Mouse (Mus musculus): Measurements from ENCODE around the gene P4hb. TPM values are rescaled to one million over a fixed set of nuclear protein-coding genes. Genes with fewer than 3 reads are reported as not detected.

P4hb gene
- total and polyA plus RNA-seq, 3 experiments: 563 to 1,152 (median 625) TPM

DNA sequence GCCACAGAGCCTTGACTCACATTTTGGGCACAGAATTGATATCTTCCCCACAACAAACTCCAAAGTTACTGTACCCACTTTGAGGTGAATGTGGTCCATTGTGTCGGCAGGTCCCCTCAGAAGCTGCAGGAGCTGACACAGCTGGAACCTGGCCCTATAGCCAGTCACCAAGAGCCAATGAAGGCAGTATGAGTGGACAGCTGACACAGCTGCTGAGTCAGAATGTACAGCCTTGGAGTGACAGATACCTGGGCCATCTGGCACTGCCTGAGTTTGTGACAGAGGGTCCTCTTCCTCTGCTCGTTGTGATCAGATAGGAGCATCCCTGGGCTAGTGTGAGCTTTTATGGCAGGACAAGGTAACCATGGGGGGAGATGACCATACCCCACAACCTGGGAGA lies 17.8 kb downstream of the P4hb start (continued):
- TF ChIP-seq TAL1 (IDR thresholded peaks at IDR 0.05; ENCODE audit: low read length) (no peak), MAFK (IDR thresholded peaks at IDR 0.05; ENCODE audit: borderline replicate concordance, low read depth, low read length) (no peak)

DNA sequence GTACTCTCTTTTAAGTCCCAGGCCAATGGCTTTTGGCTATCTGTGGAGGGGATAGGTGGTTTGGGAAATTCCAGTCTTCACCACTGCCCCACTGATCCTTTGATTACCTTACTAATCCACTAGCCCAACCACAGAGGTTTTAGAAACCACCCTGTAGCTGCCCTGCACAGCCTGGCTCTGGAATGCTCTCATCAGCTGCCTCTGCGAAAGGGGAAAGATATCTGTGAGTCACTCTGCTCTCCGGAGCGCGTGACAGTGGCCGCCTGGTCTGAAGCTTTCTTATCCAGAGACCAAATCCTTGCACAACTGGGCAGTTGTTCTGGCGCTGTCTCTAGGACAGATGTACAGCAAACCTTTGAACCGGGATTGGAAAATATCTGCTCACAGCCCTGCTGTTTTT lies 18.2 kb downstream of the P4hb start:
- no peak for DNase-seq (ENCODE audit: low read depth, low spot score)
- TF ChIP-seq MXI1 (IDR thresholded peaks at IDR 0.05; ENCODE audit: low read depth, low read length) (no peak), CHD1 (IDR thresholded peaks at IDR 0.05; ENCODE audit: low read depth, low read length) (no peak), HCFC1 (IDR thresholded peaks at IDR 0.05; ENCODE audit: low read depth, low read length) (no peak), CHD2 (IDR thresholded peaks at IDR 0.05; ENCODE audit: low read length) (no peak), POLR2A (IDR thresholded peaks at IDR 0.05; ENCODE audit: control insufficient read depth in 1 of 2, insufficient read depth in 1 of 2, low read depth in 1 of 2, low read length in 2 of 2, poor library complexity in 1 of 2) (no peak)
- Histone ChIP-seq H3K79me2 (ENCODE audit: control insufficient read depth, insufficient read depth, low read length, poor library complexity) (peaks cover 7% of the 10 kb centered on the region), H3K27me3 (ENCODE audit: control insufficient read depth in 1 of 2, insufficient read depth in 2 of 2, low read length in 2 of 2) (no peaks in the 10 kb centered on the region), H3K9ac (ENCODE audit: control insufficient read depth, low read depth, low read length, poor library complexity, severe bottlenecking) (no peak overlapping the region), H3K4me3 (ENCODE audit: control insufficient read depth in 1 of 2, insufficient read depth in 1 of 2, low read depth in 2 of 2, low read length in 2 of 2) (no peak overlapping the region), H3K4me1 (ENCODE audit: control insufficient read depth in 1 of 2, insufficient read depth in 2 of 2, low read length in 2 of 2) (peaks cover 0 to 8% of the 10 kb centered on the region in 2 experiments; a peak in 3 of 4 replicates), H3K36me3 (ENCODE audit: control insufficient read depth in 1 of 2, insufficient read depth in 2 of 2, low read length in 2 of 2) (peaks cover 0 to 4% of the 10 kb centered on the region in 2 experiments; a peak in 2 of 4 replicates), H3K9me3 (replicated peaks; ENCODE audit: insufficient read depth, low read length) (no peaks in the 10 kb centered on the region), H3K27ac (ENCODE audit: control insufficient read depth, low read depth, low read length) (no peak overlapping the region)

DNA sequence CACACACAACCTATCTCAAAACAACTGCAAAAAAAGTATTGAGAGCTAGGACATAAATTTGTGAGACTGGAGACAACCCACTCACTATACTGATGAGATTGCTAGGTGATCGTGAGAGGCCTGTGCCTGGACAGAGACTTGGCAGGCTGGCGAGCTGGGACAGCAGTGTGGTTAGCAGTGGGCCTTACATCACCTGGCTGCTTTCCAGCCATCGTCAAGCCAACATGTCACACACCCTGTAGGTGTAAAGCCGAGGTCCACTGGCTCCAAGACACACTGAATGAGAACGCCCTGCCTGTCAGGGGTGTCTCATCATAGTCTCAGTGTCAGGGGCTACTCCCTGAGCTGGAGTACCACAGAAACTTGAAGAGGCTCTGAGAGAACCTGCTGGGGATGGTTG lies 20.3 kb downstream of the P4hb start:
- Histone ChIP-seq H3K27me3 (ENCODE audit: control insufficient read depth in 1 of 2, insufficient read depth in 2 of 2, low read length in 2 of 2) (no peaks in the 10 kb centered on the region), H3K36me3 (ENCODE audit: control insufficient read depth in 1 of 2, insufficient read depth in 2 of 2, low read length in 2 of 2) (peaks cover 0 to 8% of the 10 kb centered on the region in 2 experiments; a peak in 2 of 4 replicates), H3K9ac (ENCODE audit: control insufficient read depth, low read depth, low read length, poor library complexity, severe bottlenecking) (no peak overlapping the region), H3K4me3 (ENCODE audit: control insufficient read depth in 1 of 2, insufficient read depth in 1 of 2, low read depth in 2 of 2, low read length in 2 of 2) (no peak overlapping the region), H3K4me1 (ENCODE audit: control insufficient read depth in 1 of 2, insufficient read depth in 2 of 2, low read length in 2 of 2) (peaks cover 7 to 16% of the 10 kb centered on the region in 2 experiments), H3K27ac (ENCODE audit: control insufficient read depth, low read depth, low read length) (no peak overlapping the region), H3K79me2 (ENCODE audit: control insufficient read depth, insufficient read depth, low read length, poor library complexity) (peaks cover 14% of the 10 kb centered on the region), H3K9me3 (replicated peaks; ENCODE audit: insufficient read depth, low read length) (no peaks in the 10 kb centered on the region)
- no peak for DNase-seq (ENCODE audit: low read depth, low spot score)
- TF ChIP-seq BHLHE40 (IDR thresholded peaks at IDR 0.05; ENCODE audit: borderline replicate concordance, low read depth, low read length) (no peak), ETS1 (IDR thresholded peaks at IDR 0.05; ENCODE audit: low read depth, low read length) (no peak), SMC3 (IDR thresholded peaks at IDR 0.05; ENCODE audit: low read depth, low read length) (no peak), CTCF (IDR thresholded peaks at IDR 0.05 in 2 of 3, conservative IDR thresholded peaks at IDR 0.05 in 1 of 3; ENCODE audit: control insufficient read depth in 1 of 3, insufficient read depth in 1 of 3, low read depth in 2 of 3, low read length in 3 of 3, poor library complexity in 1 of 3, severe bottlenecking in 1 of 3) (no peak), TCF12 (IDR thresholded peaks at IDR 0.05; ENCODE audit: low read depth, low read length) (no peak), USF2 (IDR thresholded peaks at IDR 0.05; ENCODE audit: borderline replicate concordance in 1 of 2, insufficient read depth in 1 of 2, low read depth in 1 of 2, low read length in 2 of 2) (no peak), UBTF (IDR thresholded peaks at IDR 0.05; ENCODE audit: borderline replicate concordance, insufficient read depth, low read depth, low read length) (no peak), CHD2 (IDR thresholded peaks at IDR 0.05; ENCODE audit: low read length) (no peak), TBP (IDR thresholded peaks at IDR 0.05; ENCODE audit: low read depth, low read length) (no peak), POLR2A (IDR thresholded peaks at IDR 0.05; ENCODE audit: control insufficient read depth in 1 of 2, insufficient read depth in 1 of 2, low read depth in 1 of 2, low read length in 2 of 2, poor library complexity in 1 of 2) (no peak), KAT2A (conservative IDR thresholded peaks at IDR 0.05; ENCODE audit: low read depth, low read length) (no peak), MAZ (IDR thresholded peaks at IDR 0.05; ENCODE audit: low read depth, low read length) (no peak), GABPA (IDR thresholded peaks at IDR 0.05; ENCODE audit: low read depth, low read length) (no peak), MYB (IDR thresholded peaks at IDR 0.05; ENCODE audit: low read depth, low read length) (no peak)
